Mouse (Mus musculus) forebrain, embryonic 16.5 days (tissue): ENCODE results near the gene Ccdc27. TPM values are rescaled to one million over a fixed set of nuclear protein-coding genes. Genes with fewer than 3 reads are reported as not detected.
A peak's percentile ranks its signal among the peaks of the same experiment; 100 is the strongest.

Experiments
- ATAC-seq: fragments of 200-750 bp; cut with Nextera tagmentation; 2 replicates; pipeline ENCODE4 v1.8.0; 2017; ENCODE audit warnings: mild to moderate bottlenecking, moderate library complexity
- H3K27ac ChIP-seq: fragments of 300-500 bp; sonication (generic); 2 replicates; pipeline ENCODE4 v1.5.1; 2014; ENCODE audit warnings: low read length, control low read depth
- H3K27me3 ChIP-seq: fragments of 300-500 bp; sonication (generic); replicated peaks from 2 replicates; pipeline ENCODE4 v1.6.1; 2014; ENCODE audit warnings: low read length; ENCODE audit not compliant: control insufficient read depth, insufficient read depth
- H3K36me3 ChIP-seq: fragments of 300-500 bp; sonication (generic); 2 replicates; pipeline ENCODE4 v1.6.1; 2014; ENCODE audit not compliant: control insufficient read depth, insufficient read depth
- H3K4me1 ChIP-seq: fragments of 300-500 bp; sonication (generic); replicated peaks from 2 replicates; pipeline ENCODE4 v1.6.1; 2014; ENCODE audit warnings: low read length; ENCODE audit not compliant: control insufficient read depth, insufficient read depth
- H3K4me2 ChIP-seq: fragments of 300-500 bp; sonication (generic); 2 replicates; pipeline ENCODE4 v1.6.1; 2014; ENCODE audit warnings: mild to moderate bottlenecking, low read length, control low read depth
- H3K4me3 ChIP-seq: fragments of 300-500 bp; sonication (generic); replicated peaks from 2 replicates; pipeline ENCODE4 v1.5.1; 2014; ENCODE audit warnings: mild to moderate bottlenecking, low read length, control low read depth
- H3K9ac ChIP-seq: fragments of 300-500 bp; sonication (generic); replicated peaks from 2 replicates; pipeline ENCODE4 v1.6.1; 2014; ENCODE audit warnings: low read depth, low read length, control low read depth
- H3K9me3 ChIP-seq: fragments of 300-500 bp; sonication (generic); 2 replicates; pipeline ENCODE4 v1.6.1; 2016; ENCODE audit warnings: low read length; ENCODE audit not compliant: control insufficient read depth
- WGBS: fragments of 180-500 bp; shearing (Covaris S2); extraction: QIAGEN DNeasy Blood & Tissue Kit; methylation state at CpG from one replicate; pipeline ENCODE4 v1.1.7; 2014; 5-methylcytosine and 5-hydroxymethylcytosine counted together
- polyA plus RNA-seq: library from polyadenylated mRNA; unstranded; fragments of >200 nt; fragmentation: Nextera tagmentation; extraction: Ambion mirVana; gene quantifications from 2 replicates; pipeline ENCODE4 v1.2.1, GENCODE M21; 2015

Gene Ccdc27
- not detected in 2 replicates for polyA plus RNA-seq

DNA sequence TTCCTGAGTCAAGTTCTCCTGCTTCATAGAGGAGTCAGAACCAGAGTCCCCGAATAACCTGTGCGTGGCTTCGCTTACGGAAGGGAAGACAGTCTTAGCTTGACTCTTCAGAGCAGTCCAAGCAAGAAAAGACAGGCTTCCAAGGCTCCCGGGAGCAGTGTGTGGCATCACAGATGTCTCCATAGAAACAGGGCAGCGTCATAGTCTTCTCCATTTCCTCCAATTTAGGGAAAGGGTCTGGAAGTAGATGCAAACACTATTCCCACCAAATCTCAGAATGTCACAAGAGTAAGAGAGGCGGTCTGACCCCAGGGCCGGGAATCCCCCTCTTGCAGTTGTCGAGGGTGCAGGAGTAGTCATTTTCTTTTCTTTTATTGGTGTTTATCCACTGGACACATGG lies at the start of gene Ccdc27:
Gene Ccdc27 (minus strand): TSS at position 101 of the 400 bp plus-strand sequence.
- Histone ChIP-seq H3K9ac (no peak within 1 kb of the TSS), H3K4me1 (no peaks in the 10 kb centered on the region), H3K9me3 (no peaks in the 10 kb centered on the region), H3K27ac (no peak within 1 kb of the TSS), H3K27me3 (no peaks in the 10 kb centered on the region), H3K36me3 (no peaks in the 10 kb centered on the region), H3K4me2 (no peak within 1 kb of the TSS), H3K4me3 (no peak within 1 kb of the TSS)
- WGBS: 84% methylated on average over 9 of the region's 9 CpGs
- ATAC-seq: no peak

DNA sequence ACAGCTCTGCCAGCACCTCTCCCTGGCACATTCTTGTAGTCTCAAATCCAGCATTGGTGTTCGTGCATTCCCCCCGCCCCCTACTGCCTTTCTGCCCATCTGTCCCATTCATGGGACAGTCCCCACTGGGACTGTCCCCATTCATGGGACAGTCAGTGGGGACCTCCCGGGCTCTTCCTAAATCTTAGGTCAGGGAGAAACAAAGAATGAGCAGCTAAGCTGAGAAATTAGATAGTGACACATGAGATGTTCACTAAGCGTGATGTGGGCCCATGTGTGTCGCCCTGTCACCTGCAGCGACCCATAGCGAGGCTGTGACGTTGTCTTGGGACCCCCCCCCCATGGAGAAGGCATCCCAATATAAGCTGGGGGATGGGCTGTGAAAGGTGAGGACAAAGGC lies 48.9 kb upstream of the Ccdc27 start:
- Histone ChIP-seq H3K4me2 (no peak overlapping the region), H3K4me1 (no peaks in the 10 kb centered on the region), H3K36me3 (no peaks in the 10 kb centered on the region), H3K27ac (no peak overlapping the region), H3K9me3 (no peaks in the 10 kb centered on the region), H3K4me3 (no peak overlapping the region), H3K27me3 (no peaks in the 10 kb centered on the region; the same call in 1 of the 2 replicates), H3K9ac (no peak overlapping the region)
- ATAC-seq: no peak
- whole genome bisulfite sequencing: 58% methylated on average over 8 of the region's 8 CpGs

DNA sequence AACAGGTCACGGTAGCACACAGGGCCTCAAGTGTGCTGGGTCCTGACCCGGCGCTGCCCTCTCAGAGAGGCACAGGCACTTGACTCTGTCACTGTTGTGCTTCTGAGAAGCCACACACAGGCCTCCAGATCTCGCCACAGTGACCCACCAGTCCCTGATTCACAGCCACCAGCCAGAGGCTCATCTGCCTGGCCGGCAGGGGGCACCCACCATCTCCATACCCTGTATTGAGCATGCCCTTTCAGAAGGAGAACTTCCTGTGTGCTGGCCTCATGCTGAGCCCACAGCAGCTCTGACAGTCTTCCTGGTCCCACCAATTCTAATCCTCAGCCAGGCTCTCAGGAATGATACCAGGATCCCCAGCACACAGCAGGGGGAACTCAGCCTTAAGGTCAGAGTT lies 46.7 kb upstream of the Ccdc27 start:
- Histone ChIP-seq H3K36me3 (no peaks in the 10 kb centered on the region), H3K4me1 (no peaks in the 10 kb centered on the region), H3K9ac (no peak overlapping the region), H3K4me3 (no peak overlapping the region), H3K27ac (no peak overlapping the region), H3K27me3 (no peaks in the 10 kb centered on the region), H3K9me3 (no peaks in the 10 kb centered on the region), H3K4me2 (no peak overlapping the region)
- no peak for ATAC-seq
- WGBS: 44% methylated on average over 5 of the region's 5 CpGs

DNA sequence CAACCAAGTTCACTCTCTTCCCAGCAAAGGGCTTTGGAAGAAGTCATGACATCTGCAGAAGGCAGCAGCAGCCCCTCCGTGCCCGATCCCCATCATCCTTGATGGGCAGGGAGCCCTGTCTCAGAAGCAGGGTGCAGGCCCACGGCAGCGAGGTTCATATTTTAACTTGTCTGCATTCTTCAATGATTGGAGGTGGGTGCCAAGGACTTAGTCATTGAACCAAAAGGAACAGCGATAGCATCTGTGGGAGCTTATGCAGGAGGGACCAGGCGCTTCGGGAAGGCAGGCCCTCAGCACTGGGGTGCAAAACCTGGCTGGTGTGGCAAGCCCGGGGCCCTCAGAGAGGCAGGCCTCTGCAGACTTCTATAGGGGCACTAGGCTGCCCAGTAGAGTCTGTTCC lies 44.0 kb upstream of the Ccdc27 start:
- Histone ChIP-seq H3K27me3 (peaks cover 18% of the 10 kb centered on the region), H3K4me3 (no peak overlapping the region), H3K36me3 (no peaks in the 10 kb centered on the region), H3K4me2 (no peak overlapping the region), H3K9me3 (no peaks in the 10 kb centered on the region), H3K9ac (no peak overlapping the region), H3K27ac (no peak overlapping the region), H3K4me1 (no peaks in the 10 kb centered on the region)
- 94% methylated on average over 8 of the region's 8 CpGs for WGBS
- ATAC-seq: no peak

DNA sequence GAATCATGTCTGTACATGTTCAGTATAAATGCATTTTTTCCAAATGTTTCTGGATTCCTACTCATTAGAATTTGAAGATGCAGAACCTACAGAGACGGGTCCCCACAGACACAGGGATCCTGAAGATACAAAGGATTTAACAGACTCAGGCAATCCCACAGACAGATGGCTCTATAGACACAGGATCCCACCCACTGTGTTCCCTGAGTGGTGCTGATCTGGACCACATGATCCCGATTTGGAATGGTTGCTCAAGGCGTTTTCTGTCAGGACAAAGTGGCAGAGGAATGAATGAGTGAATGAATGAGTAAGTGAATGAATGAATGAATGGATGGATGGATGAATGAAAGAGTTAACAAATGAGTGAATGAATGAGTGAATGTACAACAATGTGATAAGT lies 43.4 kb upstream of the Ccdc27 start:
- Histone ChIP-seq H3K9ac (no peak overlapping the region), H3K27me3 (peaks cover 24% of the 10 kb centered on the region), H3K4me1 (no peaks in the 10 kb centered on the region), H3K9me3 (no peaks in the 10 kb centered on the region), H3K36me3 (no peaks in the 10 kb centered on the region), H3K27ac (no peak overlapping the region), H3K4me2 (no peak overlapping the region), H3K4me3 (no peak overlapping the region)
- no peak for ATAC-seq
- 54% methylated on average over 3 of the region's 3 CpGs for WGBS

DNA sequence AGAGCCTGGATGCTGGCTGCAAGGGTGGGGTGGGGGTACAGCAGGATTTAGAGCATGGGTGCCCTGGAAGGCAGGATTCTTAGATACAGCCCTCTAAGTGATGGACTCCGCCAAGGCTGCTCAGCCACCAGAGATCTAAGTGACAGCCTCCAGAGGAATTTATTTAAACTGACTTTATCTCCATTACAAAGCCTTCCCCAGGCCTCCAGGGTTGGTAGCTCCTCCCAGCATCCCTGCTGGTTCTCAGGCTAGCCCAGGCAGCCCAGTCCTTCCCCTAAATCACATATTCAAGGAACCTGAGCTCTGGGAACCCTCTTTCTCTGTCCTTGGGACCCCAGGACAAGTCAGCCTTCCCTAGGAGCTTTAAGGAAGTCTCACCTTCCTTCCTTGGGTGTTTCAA lies 39.5 kb upstream of the Ccdc27 start:
- H3K4me1 ChIP-seq: no peaks in the 10 kb centered on the region
- no peaks in the 10 kb centered on the region for H3K36me3 ChIP-seq
- H3K4me2 ChIP-seq: no peak overlapping the region
- H3K9me3 ChIP-seq: no peaks in the 10 kb centered on the region
- H3K27ac ChIP-seq: no peak overlapping the region
- H3K27me3 ChIP-seq: peaks cover 34% of the 10 kb centered on the region
- no peak overlapping the region for H3K9ac ChIP-seq
- WGBS: 6% methylated on average over 1 of the region's 1 CpGs
- no peak overlapping the region for H3K4me3 ChIP-seq
- no peak for ATAC-seq

DNA sequence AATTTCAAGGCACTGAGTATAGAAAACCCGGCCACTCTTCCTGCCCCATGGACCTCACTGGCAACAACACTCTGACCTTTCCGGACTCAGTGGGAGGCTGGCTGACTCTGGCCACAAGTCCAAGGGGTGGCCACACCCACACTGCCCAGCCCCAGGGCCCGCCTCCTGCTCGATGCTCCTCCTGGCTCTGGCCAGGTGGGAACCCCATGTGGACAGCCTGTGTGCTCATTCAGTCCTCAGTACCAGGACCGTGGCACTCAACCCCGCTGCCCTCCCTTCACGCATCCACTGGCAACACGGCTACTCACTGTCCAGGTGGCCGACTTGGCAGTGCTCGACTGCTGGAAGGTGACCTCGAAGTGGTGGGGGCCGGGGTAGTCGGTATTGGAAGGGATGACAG lies 38.5 kb upstream of the Ccdc27 start:
- Histone ChIP-seq H3K4me3 (no peak overlapping the region), H3K27me3 (peaks cover 34% of the 10 kb centered on the region), H3K4me1 (no peaks in the 10 kb centered on the region), H3K9ac (no peak overlapping the region), H3K27ac (no peak overlapping the region), H3K9me3 (no peaks in the 10 kb centered on the region), H3K36me3 (no peaks in the 10 kb centered on the region), H3K4me2 (no peak overlapping the region)
- no peak for ATAC-seq
- 5% methylated on average over 13 of the region's 13 CpGs for WGBS

DNA sequence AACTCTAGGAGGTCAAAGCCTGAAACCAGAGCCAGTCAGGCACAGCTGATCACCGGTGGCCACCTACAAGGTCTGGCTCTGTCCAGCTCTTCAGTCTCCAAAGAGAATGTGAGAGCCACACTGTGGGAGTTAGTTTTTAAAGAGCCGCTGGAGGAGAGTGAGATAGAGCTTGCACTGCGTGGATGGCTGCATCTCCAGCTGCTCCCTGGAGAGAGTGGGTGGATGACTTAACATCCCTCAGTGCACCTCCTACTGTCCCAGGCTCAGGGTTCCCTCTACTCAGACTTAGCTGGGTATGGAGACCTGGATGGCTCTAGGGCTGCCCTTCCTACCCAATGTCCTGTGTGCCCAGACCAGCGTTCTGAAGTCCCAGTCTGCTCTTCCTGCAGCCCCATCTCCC lies 37.7 kb upstream of the Ccdc27 start:
- Histone ChIP-seq H3K4me3 (no peak overlapping the region), H3K4me2 (no peak overlapping the region), H3K27me3 (peaks cover 34% of the 10 kb centered on the region), H3K9me3 (no peaks in the 10 kb centered on the region), H3K4me1 (no peaks in the 10 kb centered on the region), H3K27ac (no peak overlapping the region), H3K9ac (no peak overlapping the region), H3K36me3 (no peaks in the 10 kb centered on the region)
- ATAC-seq: no peak
- 56% methylated on average over 4 of the region's 4 CpGs for WGBS

DNA sequence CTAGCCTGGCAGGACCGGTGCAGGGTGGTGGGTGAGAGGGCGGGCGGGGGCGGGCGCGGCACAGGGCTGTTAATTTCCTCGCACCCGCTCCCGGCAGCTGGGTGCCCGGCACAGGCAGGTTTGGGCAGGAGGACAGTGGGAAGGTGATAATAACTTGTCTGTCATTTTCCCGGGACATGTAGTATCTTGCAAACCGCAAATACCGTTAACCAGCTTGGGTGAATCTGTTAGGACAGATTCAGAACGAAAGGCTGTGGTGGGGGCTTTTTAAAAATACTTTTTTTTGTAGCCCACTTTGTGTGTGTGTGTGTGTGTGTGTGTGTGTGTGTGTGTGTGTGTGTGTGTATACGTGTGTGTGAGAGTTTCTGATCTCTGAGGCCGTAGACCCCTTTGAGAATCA lies 29.5 kb upstream of the Ccdc27 start:
- no peak for ATAC-seq
- 0 out of 2 replicates have a peak overlapping the region, but pooled peaks have one; percentile 12 for H3K4me2 ChIP-seq
- no peaks in the 10 kb centered on the region for H3K36me3 ChIP-seq
- H3K9me3 ChIP-seq: no peaks in the 10 kb centered on the region
- peaks cover 20% of the 10 kb centered on the region for H3K27me3 ChIP-seq
- no peak overlapping the region for H3K27ac ChIP-seq
- H3K9ac ChIP-seq: no peak overlapping the region
- WGBS: 27% methylated on average over 11 of the region's 16 CpGs
- H3K4me1 ChIP-seq: peaks cover 5% of the 10 kb centered on the region
- H3K4me3 ChIP-seq: no peak overlapping the region; the same call in 1 of the 2 replicates

DNA sequence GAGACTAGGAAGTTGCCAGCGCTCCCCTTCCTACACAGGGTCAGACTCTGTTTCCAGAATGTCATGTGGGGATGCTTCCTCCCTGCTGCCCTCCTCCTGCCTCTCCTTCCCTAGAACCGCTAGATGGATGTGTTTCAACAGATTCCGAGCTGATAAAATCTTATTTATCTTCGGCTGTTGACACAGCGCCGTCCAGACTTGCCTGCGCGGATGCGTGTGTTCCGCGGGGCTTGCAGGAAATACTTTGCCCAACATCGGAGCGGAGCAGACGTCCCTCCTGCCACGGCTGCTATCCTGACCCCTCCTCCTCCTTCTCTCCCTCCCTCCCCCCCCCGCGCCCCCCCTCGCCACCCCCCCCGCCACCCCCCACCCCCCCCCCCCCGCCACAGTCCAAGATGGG lies 29.0 kb upstream of the Ccdc27 start:
- Histone ChIP-seq H3K27me3 (peaks cover 20% of the 10 kb centered on the region), H3K9me3 (no peaks in the 10 kb centered on the region), H3K4me1 (peaks cover 5% of the 10 kb centered on the region), H3K36me3 (no peaks in the 10 kb centered on the region), H3K4me2 (peak overlapping the region; percentile 12), H3K27ac (no peak overlapping the region), H3K4me3 (no peak overlapping the region; the same call in 1 of the 2 replicates), H3K9ac (no peak overlapping the region)
- ATAC-seq: no peak
- WGBS: 1% methylated on average over 15 of the region's 20 CpGs
